Mouse (Mus musculus): ENCODE results near the gene Rfx3. TPM values are rescaled to one million over a fixed set of nuclear protein-coding genes. Genes with fewer than 3 reads are reported as not detected.

Rfx3 gene
- polyA plus RNA-seq (2015; fragmentation: Illumina TruSeq; extraction: RNeasy Lipid Tissue Mini Kit (QIAGEN cat#74804); ENCODE audit: insufficient read depth, low replicate concordance) = 8.0 TPM

DNA sequence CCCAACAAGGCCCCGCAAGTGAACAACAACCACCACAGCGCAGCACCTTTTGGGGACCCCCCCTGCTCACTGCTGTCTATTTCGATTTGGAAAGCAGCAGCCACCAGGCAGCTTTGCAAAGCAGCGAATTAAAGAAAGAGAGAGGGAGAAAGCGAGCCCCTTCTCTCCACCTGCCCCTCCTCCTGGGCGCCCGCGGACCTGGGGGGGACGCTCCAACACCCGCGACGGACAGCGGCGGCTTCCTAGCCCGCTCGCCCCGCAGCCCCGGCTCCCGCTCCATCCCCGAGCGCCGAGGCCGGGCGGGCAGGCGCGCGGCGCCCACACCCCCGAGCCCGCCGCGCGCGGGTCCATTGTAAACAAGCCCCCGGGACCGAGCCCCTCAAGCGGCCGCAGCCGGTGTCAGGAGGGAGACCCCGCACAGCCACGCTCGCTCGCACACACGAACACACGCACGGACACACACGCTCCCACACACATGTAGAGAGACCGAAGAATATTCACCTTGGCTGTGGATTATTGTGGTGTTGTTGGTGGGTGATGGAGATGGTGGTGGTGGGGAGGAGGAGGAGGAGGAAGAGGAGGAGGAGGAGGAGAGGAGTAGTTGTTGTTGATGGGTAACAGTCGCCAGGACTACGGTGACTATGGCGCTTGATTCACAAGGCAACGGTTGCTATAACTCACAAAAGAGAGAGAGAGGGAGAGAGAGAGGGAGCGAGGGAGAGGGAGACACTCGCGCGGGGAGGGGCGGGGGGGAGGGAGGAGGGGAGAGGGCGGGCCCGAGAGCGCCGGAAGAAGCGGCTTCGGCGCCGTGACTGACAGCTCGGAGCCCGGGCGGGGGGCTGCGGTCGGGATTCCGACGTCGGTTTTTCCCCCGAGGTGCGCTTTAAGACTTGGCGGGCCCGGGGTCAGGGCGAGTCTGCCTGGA is at the start of gene Rfx3:
Gene Rfx3 (minus strand): TSS at position 696 of the 925 bp plus-strand sequence.

All from spleen, adult 10 weeks (tissue).